Mouse (Mus musculus) spleen, adult 12 weeks (tissue): ENCODE data around the gene Birc2.

Experiments
- DNase-seq: peaks from one replicate; pipeline ENCODE4 v3.0.0; 2022; ENCODE audit warnings: low spot score

Gene Birc2

GRCm38 (mm10) chr9:7785396-7785795 is 51.5 kb downstream of the Birc2 start:
- no peak for DNase-seq

GRCm38 (mm10) chr9:7784615-7785012 is 52.2 kb downstream of the Birc2 start:
- no peak for DNase-seq

GRCm38 (mm10) chr9:7783823-7784614 is 52.8 kb downstream of the Birc2 start:
- no peak for DNase-seq

- DNase-seq = peak; percentile 37
These were observed 56.4 kb downstream of the Birc2 start for GRCm38 (mm10) chr9:7780250-7781150.

GRCm38 (mm10) chr9:7779786-7780185 is 57.1 kb downstream of the Birc2 start:
- no peak for DNase-seq

- no peak for DNase-seq
These were observed 58.1 kb downstream of the Birc2 start for GRCm38 (mm10) chr9:7778771-7779170.

GRCm38 (mm10) chr9:7777652-7778051 is 59.2 kb downstream of the Birc2 start:
- DNase-seq = no peak

GRCm38 (mm10) chr9:7776940-7777339 is 59.9 kb downstream of the Birc2 start:
- DNase-seq = no peak

- no peak for DNase-seq
These were observed 60.9 kb downstream of the Birc2 start for GRCm38 (mm10) chr9:7775986-7776385.

- DNase-seq = no peak
These were observed 61.9 kb downstream of the Birc2 start for GRCm38 (mm10) chr9:7775011-7775410.

GRCm38 (mm10) chr9:7774538-7774937 is 62.3 kb downstream of the Birc2 start:
- DNase-seq = no peak

GRCm38 (mm10) chr9:7773686-7774085 is 63.2 kb downstream of the Birc2 start:
- DNase-seq = no peak

GRCm38 (mm10) chr9:7772773-7773454 is 64.0 kb downstream of the Birc2 start:
- DNase-seq = no peak

GRCm38 (mm10) chr9:7772361-7772760 is 64.5 kb downstream of the Birc2 start:
- no peak for DNase-seq

GRCm38 (mm10) chr9:7769491-7769890 is 67.4 kb downstream of the Birc2 start:
- no peak for DNase-seq

- DNase-seq = no peak
These were observed 67.8 kb downstream of the Birc2 start for GRCm38 (mm10) chr9:7769081-7769480.
